Mouse (Mus musculus) thymus, adult 2 months (tissue): ENCODE data around the gene Trpc7.

Source experiments
- CTCF ChIP-seq: fragments of 200-500 bp; IDR thresholded peaks from 2 replicates; pipeline ENCODE4 v1.5.1; 2012; ENCODE audit warnings: mild to moderate bottlenecking, control low read depth, low read length, moderate library complexity, borderline replicate concordance; ENCODE audit not compliant: control insufficient read depth, poor library complexity, insufficient read depth; ENCODE audit errors: extremely low read depth
- POLR2A ChIP-seq: fragments of 200-500 bp; IDR thresholded peaks from 2 replicates; pipeline ENCODE4 v1.6.1; 2012; ENCODE audit warnings: mild to moderate bottlenecking, low read length, control low read depth, moderate library complexity; ENCODE audit not compliant: control insufficient read depth, poor library complexity, insufficient read depth; ENCODE audit errors: extremely low read depth

DNA sequence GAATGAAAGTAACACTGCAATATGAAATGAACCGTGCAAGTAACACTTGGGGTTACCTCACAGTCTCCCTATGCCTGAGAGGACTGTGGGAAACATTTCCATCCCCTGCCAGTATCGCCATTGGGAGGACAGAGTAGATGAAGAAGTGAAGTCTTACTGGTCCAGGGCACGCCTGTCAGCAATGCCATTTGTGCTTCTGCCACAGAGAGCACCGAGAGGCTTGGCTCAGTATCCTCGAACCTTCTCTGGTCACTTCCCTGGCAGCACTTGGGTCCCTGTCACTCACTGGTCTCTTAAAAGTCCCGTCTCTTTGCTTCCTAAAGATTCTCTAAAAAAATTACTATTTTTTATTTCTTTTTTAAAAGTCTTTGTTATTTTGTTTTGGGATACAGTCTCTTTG is 155.3 kb downstream of the Trpc7 start:
- TF ChIP-seq POLR2A (no peak), CTCF (no peak)
